Mouse (Mus musculus) left cerebral cortex, postnatal 14 days (tissue): Measurements from ENCODE around the gene Slain1. TPM values are rescaled to one million over a fixed set of nuclear protein-coding genes. Genes with fewer than 3 reads are reported as not detected.

Experiments used
- DNase-seq, 2 experiments: peaks; one replicate each; pipeline ENCODE4 v3.0.0; 2021 to 2022; ENCODE audit warnings: low spot score in 2 of 2, mixed read lengths in 1 of 2
- intact Hi-C: fragments of 180-260 bp; cut with DNase I; formaldehyde crosslinking; loops from one replicate; pipeline ENCODE4 v1.15.1; 2025
- total RNA-seq, 2 experiments: library from RNA; stranded (reverse); gene quantifications; 2 replicates each; pipeline ENCODE4 v1.2.3; 2021

Gene Slain1
- total RNA-seq, 2 experiments from 2014 or later: 49.9 to 51.7 TPM

DNA sequence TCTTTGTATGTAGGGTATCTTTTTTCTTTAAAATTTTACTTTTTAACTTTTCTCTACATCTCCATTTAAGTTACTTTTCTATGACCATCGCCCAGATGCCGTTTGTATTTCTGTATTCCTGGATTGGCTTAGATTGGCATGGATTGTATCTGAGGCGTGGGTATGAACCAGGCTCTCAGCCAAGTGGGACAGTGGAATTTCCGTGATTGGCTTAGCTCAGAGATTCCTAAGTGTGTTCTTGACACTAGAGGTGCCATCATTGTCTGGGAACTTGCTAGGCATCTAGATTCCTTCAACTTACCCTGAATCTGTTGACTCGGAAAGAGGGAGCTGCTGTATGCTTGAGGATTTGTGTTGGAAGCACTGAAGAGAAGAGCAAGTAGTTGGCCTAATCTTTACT lies 5.4 kb downstream of the Slain1 start:
- peak in 1 of 2 experiments; percentile 41 for DNase-seq

DNA sequence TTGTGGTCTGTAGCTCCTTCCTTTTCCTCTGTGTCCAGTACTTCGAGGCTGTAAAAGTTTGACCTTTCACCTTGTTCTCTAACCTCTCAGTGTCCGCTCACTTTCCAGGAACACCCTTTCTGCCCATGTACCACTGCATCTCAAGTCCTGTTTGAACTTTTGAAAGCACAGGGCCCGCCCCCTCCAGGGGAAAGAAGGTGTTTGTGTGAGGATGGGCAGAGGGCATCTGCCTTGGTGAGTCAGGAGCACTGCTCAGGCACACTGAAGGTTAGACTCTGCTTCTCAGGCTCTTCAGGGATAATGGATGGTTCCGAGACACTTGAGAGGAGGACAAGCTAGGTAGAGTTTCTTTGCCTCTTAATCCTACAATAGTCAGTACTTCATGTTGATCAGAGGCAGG lies 7.8 kb downstream of the Slain1 start:
- DNase-seq: no peak
- intact Hi-C loops: no loop called here

More for the DNA sequence above, 5.4 kb downstream of the Slain1 start:
- intact Hi-C loops: no loop called here

- DNase-seq: peak; percentile 59 to 70
- intact Hi-C loops: no loop called here
These were observed 13.0 kb downstream of the Slain1 start for GRCm38 (mm10) chr14:103663026-103663425.

DNA sequence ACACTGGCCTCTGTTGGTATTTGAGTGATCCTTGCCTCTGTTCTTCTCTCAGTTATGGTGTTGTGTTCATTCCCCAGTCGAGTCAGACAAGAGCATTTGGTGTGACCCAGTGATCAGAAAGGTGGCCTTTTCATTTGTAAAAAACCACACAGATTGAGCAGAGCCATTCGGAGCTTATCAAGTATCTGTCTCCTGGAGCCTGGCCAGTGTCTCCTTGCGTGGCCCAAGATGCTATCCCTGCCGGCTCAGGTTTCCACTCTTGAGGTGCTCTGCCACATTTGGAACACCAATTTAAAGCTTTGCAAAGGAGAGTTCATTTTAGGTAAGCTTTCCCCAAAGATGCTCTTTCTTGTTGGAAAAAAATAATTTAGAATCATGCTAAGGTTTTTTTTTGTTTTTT lies 14.4 kb downstream of the Slain1 start:
- DNase-seq: no peak
- intact Hi-C loops: no loop called here

GRCm38 (mm10) chr14:103666347-103666954 lies 16.4 kb downstream of the Slain1 start:
- intact Hi-C loops: no loop called here
- no peak for DNase-seq

GRCm38 (mm10) chr14:103667036-103667435 lies 17.0 kb downstream of the Slain1 start:
- DNase-seq: no peak
- intact Hi-C loops: no loop called here

GRCm38 (mm10) chr14:103679395-103680217 lies 29.6 kb downstream of the Slain1 start:
- DNase-seq: peak; percentile 55 to 66
- intact Hi-C loops: no loop called here

DNA sequence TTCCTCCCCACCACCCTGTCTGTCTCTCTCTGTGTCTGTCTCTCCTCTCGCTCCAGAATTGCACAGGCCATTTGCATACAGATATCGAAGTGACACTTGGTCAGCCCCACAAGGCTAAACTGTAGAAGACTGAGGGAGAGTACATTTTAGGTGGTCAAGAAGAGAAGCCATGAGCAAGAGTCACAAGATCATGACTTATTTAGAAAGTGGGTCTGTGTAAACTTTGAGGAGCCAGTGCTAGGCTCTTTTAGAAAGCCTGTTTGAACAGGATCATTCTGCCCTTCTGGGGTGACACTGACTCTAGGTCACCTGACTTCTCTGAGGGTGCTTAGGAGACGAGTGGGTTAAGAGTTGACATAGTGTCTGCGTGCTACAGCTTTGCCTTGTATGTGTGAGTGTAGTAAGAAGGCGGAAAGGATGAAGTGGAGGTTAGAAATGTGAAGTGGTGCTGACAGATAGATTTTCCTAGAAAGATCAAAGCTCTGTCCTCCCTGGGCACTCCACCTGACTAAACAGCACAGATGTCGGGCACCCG lies 30.3 kb downstream of the Slain1 start:
- intact Hi-C loops: no loop called here

DNA sequence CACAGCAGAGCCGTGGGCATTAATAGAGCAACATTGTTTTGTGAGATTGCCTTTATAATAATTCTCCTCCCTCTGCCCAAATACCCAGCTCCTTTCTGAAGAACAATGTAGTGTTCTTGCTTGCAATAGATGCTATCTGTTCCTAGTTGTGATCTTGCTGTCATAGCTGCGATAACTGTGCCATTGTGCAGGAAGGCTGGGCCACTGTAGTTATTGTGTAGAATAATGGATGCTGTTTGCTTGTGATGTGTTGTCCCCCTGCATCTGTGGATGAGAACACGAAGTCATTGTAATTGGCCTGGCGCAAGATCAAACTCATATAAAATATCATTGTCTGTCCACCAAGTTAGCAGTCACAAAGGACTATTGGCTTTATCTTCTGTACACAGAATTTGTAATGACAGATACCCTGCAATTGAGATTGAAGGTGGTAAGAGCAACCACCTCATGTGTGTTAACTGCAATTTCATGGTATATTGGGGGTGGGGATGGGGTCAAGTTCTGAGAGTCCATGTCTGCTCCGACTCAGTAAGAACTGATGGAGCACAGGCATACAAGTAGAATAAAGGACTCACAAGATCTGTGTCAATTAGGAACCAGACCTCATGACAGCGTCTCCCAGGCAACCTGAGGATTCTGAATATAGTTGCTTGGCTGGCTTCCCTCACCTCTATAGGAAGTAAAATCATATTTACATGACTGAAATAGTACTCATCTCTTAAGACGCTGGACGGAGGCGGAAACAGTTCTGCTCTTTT lies 32.8 kb downstream of the Slain1 start:
- intact Hi-C loops: no loop called here
- DNase-seq: no peak

More for the DNA sequence above, 30.3 kb downstream of the Slain1 start:
- DNase-seq: no peak

DNA sequence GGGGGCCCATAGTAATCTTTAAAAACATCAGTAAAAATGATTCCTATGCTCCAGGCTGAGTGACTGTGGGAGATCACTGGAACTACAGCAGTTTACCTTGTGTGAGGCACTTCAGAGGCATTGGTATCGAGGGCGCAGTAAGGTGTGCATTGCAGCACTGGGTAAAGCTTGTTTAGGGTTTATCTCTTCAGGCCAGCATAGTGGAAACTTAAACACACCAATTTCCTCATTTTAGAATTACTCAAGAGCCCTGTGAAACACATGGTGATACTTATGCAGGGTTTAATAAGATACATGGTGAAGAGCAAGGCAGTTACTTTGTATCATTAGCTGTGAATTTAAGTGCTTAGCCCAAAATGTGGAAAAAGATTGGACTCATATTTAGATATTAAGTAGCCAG lies 37.0 kb downstream of the Slain1 start:
- no peak for DNase-seq
- intact Hi-C loops: no loop called here

DNA sequence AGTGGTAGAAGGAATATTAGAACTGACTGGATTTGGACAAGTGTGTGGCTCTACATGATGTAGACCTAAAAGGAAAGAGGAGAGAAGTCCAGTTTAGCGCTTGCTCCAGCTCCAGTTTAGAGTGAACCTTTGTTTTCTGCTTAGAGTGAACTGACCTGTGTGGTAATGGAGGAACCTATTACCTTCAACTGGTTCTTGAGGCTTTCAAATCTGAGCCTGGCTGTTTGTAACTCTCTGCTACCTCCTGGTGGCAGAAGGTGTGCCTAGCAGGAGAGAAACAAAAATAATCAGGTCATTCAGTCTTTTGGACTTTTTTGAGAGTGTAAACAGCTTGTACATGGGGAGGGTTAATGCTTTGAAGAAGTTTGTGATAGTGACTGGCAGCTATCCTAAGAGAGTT lies 44.3 kb downstream of the Slain1 start:
- intact Hi-C loops: loop anchor here (1.0 to 5.0 kb wide), 3 partner anchors 42 to 144 kb away; partner anchors contain the start of gene Slain1
- DNase-seq: peak; percentile 52 to 68

GRCm38 (mm10) chr14:103695620-103696019 lies 45.6 kb downstream of the Slain1 start:
- no peak for DNase-seq
- intact Hi-C loops: loop anchor here (2.0 kb wide), 1 partner anchor 65 kb away; no protein-coding TSS in a partner anchor

DNA sequence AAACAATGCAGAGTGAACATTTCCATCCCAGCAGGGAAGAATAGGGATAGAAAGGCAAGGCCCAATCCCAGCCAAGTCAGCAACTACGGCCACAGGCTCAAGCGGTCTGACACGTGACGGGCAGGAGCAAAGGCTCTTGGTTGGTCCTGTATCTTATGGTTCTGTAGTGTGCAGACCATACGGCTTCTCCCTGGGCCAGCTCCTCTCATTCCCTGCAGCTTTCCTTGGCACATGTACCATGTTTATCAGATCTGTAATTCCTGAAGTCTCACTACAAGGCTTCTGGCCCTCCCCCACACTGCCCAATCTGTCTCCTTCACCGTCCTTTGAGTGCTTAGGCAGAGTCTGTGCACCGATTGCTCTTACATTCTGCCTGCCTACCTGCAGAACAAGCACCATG lies 47.1 kb downstream of the Slain1 start:
- intact Hi-C loops: no loop called here
- DNase-seq: no peak

GRCm38 (mm10) chr14:103699308-103699707 lies 49.3 kb downstream of the Slain1 start:
- no peak for DNase-seq
- intact Hi-C loops: no loop called here

DNA sequence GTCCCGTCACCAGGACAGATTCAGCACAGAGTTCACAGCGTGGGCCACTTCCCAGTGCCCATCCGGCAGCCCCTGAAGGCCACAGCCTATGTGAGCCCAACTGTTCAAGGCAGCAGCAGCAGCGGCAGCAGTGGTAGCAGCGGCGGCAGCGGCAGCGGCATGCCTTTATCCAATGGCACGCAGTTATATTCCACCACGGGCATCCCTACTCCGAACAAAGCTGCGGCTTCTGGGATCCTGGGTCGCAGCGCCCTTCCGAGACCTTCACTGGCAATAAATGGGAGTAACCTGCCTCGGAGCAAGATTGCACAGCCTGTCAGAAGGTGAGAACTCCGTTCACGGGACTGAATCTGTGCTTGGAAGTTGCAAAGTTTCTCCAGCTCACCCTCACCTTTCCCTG lies 52.5 kb downstream of the Slain1 start:
- DNase-seq: no peak
- intact Hi-C loops: no loop called here

GRCm38 (mm10) chr14:103704771-103705170 lies 54.7 kb downstream of the Slain1 start:
- intact Hi-C loops: no loop called here
- DNase-seq: no peak

- intact Hi-C loops: no loop called here
- no peak for DNase-seq
These were observed 56.3 kb downstream of the Slain1 start for GRCm38 (mm10) chr14:103706347-103706746.

DNA sequence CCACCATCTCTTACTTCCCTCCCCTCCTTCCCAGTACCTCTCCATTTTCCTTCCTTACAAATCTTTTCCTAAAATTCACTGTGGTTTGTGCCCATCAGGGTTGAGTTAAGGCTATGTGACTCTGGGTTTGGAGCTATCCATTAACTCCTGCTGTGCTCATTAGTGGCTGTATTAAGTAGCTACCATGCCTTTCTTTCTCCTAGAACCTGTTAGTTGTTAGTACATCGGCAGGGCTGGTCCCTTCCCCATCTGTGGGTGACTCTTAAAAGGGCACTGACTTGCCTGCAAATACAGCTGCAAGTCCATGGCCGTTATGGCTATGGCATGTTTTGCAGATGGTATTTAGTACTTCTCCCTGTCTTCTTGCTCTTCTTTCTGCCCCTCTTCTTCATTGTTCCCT lies 58.6 kb downstream of the Slain1 start:
- DNase-seq: no peak
- intact Hi-C loops: no loop called here

GRCm38 (mm10) chr14:103709261-103709660 lies 59.2 kb downstream of the Slain1 start:
- no peak for DNase-seq
- intact Hi-C loops: no loop called here

DNA sequence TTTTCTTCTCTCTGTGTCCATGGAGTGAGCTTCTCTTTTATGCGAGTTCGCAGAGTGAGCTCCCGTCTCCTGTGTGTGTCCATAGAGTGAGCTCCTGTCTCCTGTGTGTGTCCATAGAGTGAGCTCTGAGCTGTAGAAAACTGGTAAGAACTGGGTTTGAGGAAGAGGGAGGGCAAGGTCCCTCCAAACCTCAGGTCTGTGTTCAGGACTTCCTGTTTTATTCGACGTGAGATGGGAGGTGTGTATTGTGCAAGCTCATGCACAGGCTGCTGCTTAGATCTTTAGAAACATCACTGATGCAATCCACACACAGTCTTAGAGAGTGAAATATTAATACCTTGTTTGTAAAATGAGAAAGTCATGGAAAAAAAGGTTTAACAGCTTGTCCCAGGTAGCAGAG lies 63.0 kb downstream of the Slain1 start:
- DNase-seq: no peak
- intact Hi-C loops: loop anchor here (10.0 kb wide), 2 partner anchors 312 to 752 kb away; partner anchors contain the start of gene Pou4f1
